ENCODE assay signal across 8 mouse cellular contexts in genomic region chr14:123661091-123661491, GRCm38 (mm10). TPM values are rescaled to one million over a fixed set of nuclear protein-coding genes. Genes with fewer than 3 reads are reported as not detected.
DNase-seq lines count a peak whose midpoint lies in the region; ATAC-seq and TF ChIP-seq lines count a peak whose summit lies in the region.

No protein-coding gene starts in this region.

- DNase-seq in lung, adult 18-20 months: peak; percentile 4 to 9
- no peak for DNase-seq in lung, adult 2 months
- DNase-seq in cerebellum, adult 11 months: peak; percentile 32
- DNase-seq in heart, postnatal 10 days: peak; percentile 18 to 24
- DNase-seq in layer of hippocampus, adult 2 months (ENCODE audit: low spot score in 2 of 2): peak; percentile 14 to 44
- peak; percentile 16 to 43 for DNase-seq in lung, postnatal 4 days

- intact Hi-C loops in heart, postnatal 10 days (cut with DNase I): no loop called here

- no peak overlapping the region for H3K9ac ChIP-seq in forebrain, embryonic 13.5 days

- WGBS in lung, adult 2 months: 15% methylated on average over 20 of the region's 20 CpGs
- WGBS in forebrain, embryonic 13.5 days: 16% methylated on average over 20 of the region's 20 CpGs

- H3K4me3 ChIP-seq in lung, adult 2 months (replicated peaks; ENCODE audit: extremely low read depth, low read depth, low read length): no peak overlapping the region
- no peak overlapping the region for H3K4me3 ChIP-seq in forebrain, embryonic 13.5 days
- no peak overlapping the region; the same call in 1 of the 2 replicates for H3K4me3 ChIP-seq in layer of hippocampus, adult 2 months
- peak overlapping the region; percentile 68 for H3K4me3 ChIP-seq in testis, adult 2 months (ENCODE audit: control insufficient read depth, low read depth, low read length)

- H3K27ac ChIP-seq in forebrain, embryonic 13.5 days: peak overlapping the region; percentile 57
- peak overlapping the region; percentile 44; the same call in 1 of the 2 replicates for H3K27ac ChIP-seq in layer of hippocampus, adult 2 months
- no peak overlapping the region for H3K27ac ChIP-seq in testis, adult 2 months (ENCODE audit: control insufficient read depth, insufficient read depth, low read depth, low read length)

- no peaks in the 10 kb centered on the region for H3K4me1 ChIP-seq in lung, adult 2 months (ENCODE audit: control insufficient read depth, insufficient read depth, low read length)
- peaks cover 20% of the 10 kb centered on the region for H3K4me1 ChIP-seq in forebrain, embryonic 13.5 days
- peaks cover 4% of the 10 kb centered on the region for H3K4me1 ChIP-seq in testis, adult 2 months (ENCODE audit: control insufficient read depth, insufficient read depth, low read length)

- H3K4me2 ChIP-seq in forebrain, embryonic 13.5 days: peak overlapping the region; percentile 27

- TF ChIP-seq POLR2A in lung, adult 2 months (IDR thresholded peaks at IDR 0.05; ENCODE audit: borderline replicate concordance, extremely low read depth, low read depth, low read length): no peak
- TF ChIP-seq POLR2A in testis, adult 2 months (IDR thresholded peaks at IDR 0.05; ENCODE audit: control insufficient read depth, low read depth, low read length): no peak

- H3K9me3 ChIP-seq in forebrain, embryonic 13.5 days (replicated peaks): no peaks in the 10 kb centered on the region

- H3K36me3 ChIP-seq in forebrain, embryonic 13.5 days (ENCODE audit: poor library complexity, severe bottlenecking): no peaks in the 10 kb centered on the region
- H3K36me3 ChIP-seq in testis, adult 2 months (ENCODE audit: control insufficient read depth, insufficient read depth, low read length): no peaks in the 10 kb centered on the region

- no peaks in the 10 kb centered on the region for H3K27me3 ChIP-seq in forebrain, embryonic 13.5 days
- no peaks in the 10 kb centered on the region for H3K27me3 ChIP-seq in testis, adult 2 months (ENCODE audit: control insufficient read depth, insufficient read depth, low read length)

- peak; percentile 94 for ATAC-seq in forebrain, embryonic 13.5 days

- no peak for TF ChIP-seq CTCF in lung, adult 2 months (IDR thresholded peaks at IDR 0.05; ENCODE audit: insufficient read depth, low read length)
- TF ChIP-seq CTCF in layer of hippocampus, adult 2 months (conservative IDR thresholded peaks at IDR 0.05): peak; percentile 80
- peak; percentile 83 for TF ChIP-seq CTCF in testis, adult 2 months (IDR thresholded peaks at IDR 0.05; ENCODE audit: control insufficient read depth, insufficient read depth, insufficient replicate concordance, low read depth, low read length)

RNA-seq across cellular contexts. Expression of gene Itgbl1, which starts 1.3 kb away (rescaled TPM):
- polyA plus RNA-seq in lung, adult 2 months (2012; rRNA removed): 3.2 and 4.0 TPM in 2 replicates
- polyA plus RNA-seq in forebrain, embryonic 13.5 days (2015; fragmentation: Nextera tagmentation; extraction: Ambion mirVana): 1.8 and 1.9 TPM in 2 replicates
- 1 to 10 TPM; 2.0 to 2.2 TPM for total RNA-seq in heart, postnatal 10 days (2021)
- total RNA-seq in layer of hippocampus, adult 2 months (2021): 1 to 10 TPM; 6.2 to 8.5 TPM
- polyA plus RNA-seq in testis, adult 2 months (2012; rRNA removed): 2.8 and 4.2 TPM in 2 replicates

RNA-seq across cellular contexts. Expression of gene Nalcn, which starts 34.1 kb away (rescaled TPM):
- polyA plus RNA-seq in lung, adult 2 months (2012; rRNA removed): 0.23 and 0.26 TPM in 2 replicates
- 4.3 and 4.9 TPM in 2 replicates for polyA plus RNA-seq in forebrain, embryonic 13.5 days (2015; fragmentation: Nextera tagmentation; extraction: Ambion mirVana)
- total RNA-seq in heart, postnatal 10 days (2021): under 1 TPM; 0.14 to 0.17 TPM
- 10 to 100 TPM; 64.3 to 66.5 TPM for total RNA-seq in layer of hippocampus, adult 2 months (2021)
- polyA plus RNA-seq in testis, adult 2 months (2012; rRNA removed): 0.96 and 1.3 TPM in 2 replicates
